Comparison of ENCODE assay signal across 14 mouse cellular contexts in the genomic region with DNA sequence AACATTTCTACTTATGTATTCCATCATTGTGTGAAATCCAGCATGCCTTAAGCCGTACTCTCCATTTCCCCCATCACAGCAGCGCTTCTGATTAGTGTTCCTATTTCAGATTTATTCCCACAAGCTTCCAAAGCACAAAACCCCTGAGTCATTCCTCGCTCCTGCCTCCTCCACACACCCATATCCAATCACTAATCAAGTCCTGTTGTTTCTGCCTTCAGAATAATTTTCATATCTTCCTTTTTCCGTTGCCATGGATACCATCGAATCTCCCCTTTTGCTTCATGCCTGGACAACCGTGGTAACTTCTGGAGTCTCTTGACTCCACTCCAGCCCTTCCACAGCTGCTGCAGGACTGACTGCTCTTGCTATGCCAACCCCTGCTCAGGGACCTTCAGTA.
DNase-seq lines count a peak whose midpoint lies in the region; ATAC-seq lines count a peak whose summit lies in the region.
"Had no signal": no experiment of that assay in that cellular context is flagged by ENCODE, and none has a peak within 500 bp of the region (broad histone marks: within the 10 kb centered on the region; RNA-seq: fewer than 3 reads in every experiment).

No protein-coding gene starts in this region.

- H3K9ac ChIP-seq in heart, embryonic 12.5 days, result no peak overlapping the region
- no peak overlapping the region for H3K9ac ChIP-seq in hindbrain, embryonic 16.5 days (ENCODE audit: low read depth, low read length)
- H3K9ac ChIP-seq in midbrain, embryonic 12.5 days (replicated peaks), result no peak overlapping the region
- H3K9ac ChIP-seq: limb, embryonic 15.5 days had no signal

- no peak overlapping the region for H3K4me3 ChIP-seq in heart, embryonic 12.5 days
- no peak overlapping the region for H3K4me3 ChIP-seq in hindbrain, embryonic 16.5 days (ENCODE audit: low read length)
- H3K4me3 ChIP-seq in midbrain, embryonic 12.5 days, result no peak overlapping the region
- H3K4me3 ChIP-seq: limb, embryonic 15.5 days had no signal

- DNase-seq in heart, adult 8-10 months (ENCODE audit: low spot score), result peak; percentile 9
- peak; percentile 32 for DNase-seq in brain, embryonic 18.5 days (ENCODE audit: low read depth, low spot score)
- no peak for DNase-seq in retina, embryonic 14.5 days (ENCODE audit: low spot score)
- DNase-seq in urinary bladder, postnatal 36 days (ENCODE audit: low spot score in 2 of 2), result no peak
- DNase-seq in thymus, postnatal 4 days, result no peak
- DNase-seq: cerebellum, adult 9-11 months; gastrocnemius, postnatal 10 days; thymus, adult 18-20 months had no signal

- H3K36me3 ChIP-seq in heart, embryonic 12.5 days, result no peaks in the 10 kb centered on the region
- no peaks in the 10 kb centered on the region for H3K36me3 ChIP-seq in hindbrain, embryonic 16.5 days (ENCODE audit: control insufficient read depth, insufficient read depth, low read length)
- no peaks in the 10 kb centered on the region for H3K36me3 ChIP-seq in midbrain, embryonic 12.5 days
- H3K36me3 ChIP-seq: limb, embryonic 15.5 days had no signal

- H3K27me3 ChIP-seq in heart, embryonic 12.5 days (replicated peaks), result no peaks in the 10 kb centered on the region
- H3K27me3 ChIP-seq in hindbrain, embryonic 16.5 days (replicated peaks; ENCODE audit: control insufficient read depth, insufficient read depth, low read length), result no peaks in the 10 kb centered on the region
- no peaks in the 10 kb centered on the region for H3K27me3 ChIP-seq in midbrain, embryonic 12.5 days
- H3K27me3 ChIP-seq: CH12.LX; limb, embryonic 15.5 days had no signal

- ATAC-seq in heart, embryonic 12.5 days (ENCODE audit: insufficient number of reproducible peaks, low FRiP score), result no peak
- peak; percentile 69 for ATAC-seq in hindbrain, embryonic 16.5 days
- no peak for ATAC-seq in midbrain, embryonic 12.5 days (ENCODE audit: low FRiP score, low read depth)

- H3K27ac ChIP-seq in heart, embryonic 12.5 days (ENCODE audit: poor library complexity, severe bottlenecking), result no peak overlapping the region
- H3K27ac ChIP-seq in hindbrain, embryonic 16.5 days (ENCODE audit: low read depth, low read length), result peak overlapping the region; percentile 67
- 0 out of 2 replicates have a peak overlapping the region, but pooled peaks have one; percentile 60 for H3K27ac ChIP-seq in midbrain, embryonic 12.5 days (replicated peaks)
- H3K27ac ChIP-seq: limb, embryonic 15.5 days; macrophage had no signal

- H3K4me1 ChIP-seq in heart, embryonic 12.5 days (replicated peaks), result peaks cover 10% of the 10 kb centered on the region
- H3K4me1 ChIP-seq in hindbrain, embryonic 16.5 days (ENCODE audit: control insufficient read depth, insufficient read depth, low read depth, low read length), result peaks cover 13% of the 10 kb centered on the region
- H3K4me1 ChIP-seq in midbrain, embryonic 12.5 days, result peaks cover 4% of the 10 kb centered on the region; the same call in 1 of the 2 replicates

- 74% methylated on average over 6 of the region's 6 CpGs for WGBS in heart, embryonic 12.5 days
- WGBS in hindbrain, embryonic 16.5 days, result 49% methylated on average over 6 of the region's 6 CpGs
- 68% methylated on average over 6 of the region's 6 CpGs for WGBS in midbrain, embryonic 12.5 days

- no peak overlapping the region for H3K4me2 ChIP-seq in heart, embryonic 12.5 days
- H3K4me2 ChIP-seq in hindbrain, embryonic 16.5 days (ENCODE audit: low read length), result no peak overlapping the region
- no peak overlapping the region for H3K4me2 ChIP-seq in midbrain, embryonic 12.5 days (replicated peaks)
- H3K4me2 ChIP-seq: limb, embryonic 15.5 days had no signal

- peaks cover 3% of the 10 kb centered on the region for H3K9me3 ChIP-seq in heart, embryonic 12.5 days (replicated peaks)
- H3K9me3 ChIP-seq in hindbrain, embryonic 16.5 days (ENCODE audit: control insufficient read depth, low read length), result no peaks in the 10 kb centered on the region
- H3K9me3 ChIP-seq in midbrain, embryonic 12.5 days, result 0 out of 2 replicates have a peak, but pooled peaks cover 6% of the 10 kb centered on the region
- H3K9me3 ChIP-seq: limb, embryonic 15.5 days had no signal

Comparison
In these comparisons a context has a peak if more than half of its experiments do, and no peak if none do; other contexts are left out.
1. DNase-seq: peak in heart, adult 8-10 months (single experiment) and brain, embryonic 18.5 days (single experiment); none in retina, embryonic 14.5 days (single experiment), urinary bladder, postnatal 36 days (0 of 2) and thymus, postnatal 4 days (single experiment).